Mouse (Mus musculus): ENCODE measurements around the gene Ndufaf5. TPM values are rescaled to one million over a fixed set of nuclear protein-coding genes. Genes with fewer than 3 reads are reported as not detected.

The Ndufaf5 gene
- total RNA-seq, 2 experiments from 2014 or later = 18.1 to 19.5 TPM

Other genes starting within 250 kb of the Ndufaf5 start
- 10 to 100 TPM; 14.3 to 15.7 TPM for gene Tasp1, start 103.8 kb upstream of the Ndufaf5 start, total RNA-seq (2021)
- not detected for gene Gm17374, start 18.6 kb upstream of the Ndufaf5 start, total RNA-seq (2021)
- 10 to 100 TPM; 26.7 to 27.4 TPM for gene Esf1, start 85 bp upstream of the Ndufaf5 start, total RNA-seq (2021)
- not detected for gene Sel1l2, start 219.1 kb downstream of the Ndufaf5 start, total RNA-seq (2021)
- 1 to 10 TPM; 7.4 to 9.6 TPM for gene Macrod2, start 224.7 kb downstream of the Ndufaf5 start, total RNA-seq (2021)

Data from adrenal gland, postnatal 4 days (tissue).